20 mouse cellular contexts compared by ENCODE assay signal in the genomic region with DNA sequence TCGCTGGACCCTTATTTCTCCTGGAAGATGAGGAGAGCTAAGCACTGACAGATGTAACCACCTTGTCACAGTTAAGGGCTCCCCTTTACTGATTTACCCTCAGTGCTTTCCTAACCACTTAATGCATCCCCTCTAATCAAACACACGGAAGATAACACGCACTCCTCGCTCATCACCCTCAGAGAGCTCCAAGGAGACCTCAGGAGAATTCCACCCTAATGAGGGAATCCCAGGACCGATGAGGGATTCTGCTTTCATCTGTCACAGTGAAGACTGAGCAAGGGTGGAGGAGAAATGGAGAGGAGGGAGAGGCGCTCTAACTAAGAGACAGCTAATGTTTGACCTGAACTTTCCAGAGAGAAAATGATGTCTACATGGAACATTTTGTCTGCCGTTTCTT. TPM values are rescaled to one million over a fixed set of nuclear protein-coding genes. Genes with fewer than 3 reads are reported as not detected.
A peak's percentile ranks its signal among the peaks of the same experiment; 100 is the strongest.
DNase-seq lines count a peak whose midpoint lies in the region; ATAC-seq lines count a peak whose summit lies in the region.
"Had no signal": no experiment of that assay in that cellular context is flagged by ENCODE, and none has a peak within 500 bp of the region (broad histone marks: within the 10 kb centered on the region; RNA-seq: fewer than 3 reads in every experiment).

No protein-coding gene starts in this region.

- DNase-seq in forebrain, embryonic 14.5 days (ENCODE audit: low spot score), result no peak
- no peak for DNase-seq in hindbrain, embryonic 14.5 days (ENCODE audit: low spot score)
- no peak for DNase-seq in hindbrain, embryonic 10.5 days (ENCODE audit: low spot score)
- DNase-seq: adrenal gland, postnatal 10 days; adrenal gland, postnatal 36 days; cerebellum, adult 18-20 months; cerebellum, adult 9-10 months; cerebellum, postnatal 14 days; gastrocnemius, postnatal 10 days; gastrocnemius, postnatal 36 days had no signal

- no peaks in the 10 kb centered on the region for H3K9me3 ChIP-seq in forebrain, embryonic 15.5 days
- no peaks in the 10 kb centered on the region for H3K9me3 ChIP-seq in forebrain, embryonic 14.5 days (replicated peaks; ENCODE audit: control insufficient read depth, low read length)
- H3K9me3 ChIP-seq in hindbrain, embryonic 14.5 days (ENCODE audit: control insufficient read depth, low read length), result no peaks in the 10 kb centered on the region
- H3K9me3 ChIP-seq in hindbrain, embryonic 10.5 days, result no peaks in the 10 kb centered on the region
- no peaks in the 10 kb centered on the region for H3K9me3 ChIP-seq in midbrain, embryonic 15.5 days
- no peaks in the 10 kb centered on the region for H3K9me3 ChIP-seq in midbrain, embryonic 13.5 days
- no peaks in the 10 kb centered on the region for H3K9me3 ChIP-seq in kidney, embryonic 16.5 days (ENCODE audit: low read length)
- H3K9me3 ChIP-seq: G1E; heart, embryonic 13.5 days; hindbrain, embryonic 15.5 days; intestine, embryonic 15.5 days had no signal

- no peak overlapping the region for H3K9ac ChIP-seq in forebrain, embryonic 15.5 days (replicated peaks)
- H3K9ac ChIP-seq in forebrain, embryonic 14.5 days (ENCODE audit: low read length), result no peak overlapping the region
- no peak overlapping the region for H3K9ac ChIP-seq in hindbrain, embryonic 14.5 days
- H3K9ac ChIP-seq in midbrain, embryonic 15.5 days, result no peak overlapping the region
- no peak overlapping the region for H3K9ac ChIP-seq in midbrain, embryonic 13.5 days (replicated peaks)
- H3K9ac ChIP-seq in kidney, embryonic 16.5 days (replicated peaks; ENCODE audit: low read length), result no peak overlapping the region
- H3K9ac ChIP-seq: heart, embryonic 13.5 days; hindbrain, embryonic 15.5 days; intestine, embryonic 15.5 days had no signal

- 85% methylated on average over 7 of the region's 7 CpGs for WGBS in forebrain, embryonic 15.5 days
- WGBS in forebrain, embryonic 14.5 days, result 84% methylated on average over 7 of the region's 7 CpGs
- WGBS in hindbrain, embryonic 14.5 days, result 60% methylated on average over 7 of the region's 7 CpGs
- 75% methylated on average over 7 of the region's 7 CpGs for WGBS in hindbrain, embryonic 10.5 days
- 60% methylated on average over 7 of the region's 7 CpGs for WGBS in midbrain, embryonic 15.5 days
- 68% methylated on average over 7 of the region's 7 CpGs for WGBS in midbrain, embryonic 13.5 days
- 75% methylated on average over 7 of the region's 7 CpGs for WGBS in kidney, embryonic 16.5 days

- H3K27ac ChIP-seq in forebrain, embryonic 15.5 days (replicated peaks), result no peak overlapping the region
- H3K27ac ChIP-seq in forebrain, embryonic 14.5 days (ENCODE audit: low read depth, low read length), result no peak overlapping the region
- H3K27ac ChIP-seq in hindbrain, embryonic 14.5 days, result no peak overlapping the region
- H3K27ac ChIP-seq in hindbrain, embryonic 10.5 days, result no peak overlapping the region
- no peak overlapping the region for H3K27ac ChIP-seq in midbrain, embryonic 15.5 days
- no peak overlapping the region for H3K27ac ChIP-seq in midbrain, embryonic 13.5 days
- no peak overlapping the region for H3K27ac ChIP-seq in kidney, embryonic 16.5 days (ENCODE audit: low read length)
- H3K27ac ChIP-seq: heart, embryonic 13.5 days; hindbrain, embryonic 15.5 days; intestine, embryonic 15.5 days had no signal

- ATAC-seq in forebrain, embryonic 15.5 days (replicated peaks), result peak; percentile 17; the same call in 1 of the 2 replicates
- ATAC-seq in forebrain, embryonic 14.5 days, result no peak
- ATAC-seq in hindbrain, embryonic 14.5 days (ENCODE audit: low FRiP score), result peak; percentile 9; the same call in 1 of the 2 replicates
- ATAC-seq in midbrain, embryonic 15.5 days (replicated peaks), result peak; percentile 52; the same call in 1 of the 2 replicates
- ATAC-seq in midbrain, embryonic 13.5 days, result no peak; the same call in 1 of the 2 replicates
- no peak for ATAC-seq in kidney, embryonic 16.5 days (ENCODE audit: low FRiP score, low TSS enrichment)
- ATAC-seq: forebrain, embryonic 16.5 days; intestine, embryonic 15.5 days; Patski had no signal

- no peak overlapping the region for H3K4me2 ChIP-seq in forebrain, embryonic 15.5 days (replicated peaks)
- no peak overlapping the region for H3K4me2 ChIP-seq in forebrain, embryonic 14.5 days (ENCODE audit: low read length)
- H3K4me2 ChIP-seq in hindbrain, embryonic 14.5 days (replicated peaks), result no peak overlapping the region
- H3K4me2 ChIP-seq in midbrain, embryonic 15.5 days, result no peak overlapping the region
- no peak overlapping the region for H3K4me2 ChIP-seq in midbrain, embryonic 13.5 days (replicated peaks)
- no peak overlapping the region for H3K4me2 ChIP-seq in kidney, embryonic 16.5 days (replicated peaks; ENCODE audit: low read depth, low read length)
- H3K4me2 ChIP-seq: heart, embryonic 13.5 days; hindbrain, embryonic 15.5 days; intestine, embryonic 15.5 days had no signal

- H3K27me3 ChIP-seq in forebrain, embryonic 15.5 days, result no peaks in the 10 kb centered on the region
- H3K27me3 ChIP-seq in forebrain, embryonic 14.5 days (replicated peaks; ENCODE audit: control insufficient read depth, insufficient read depth, low read length), result no peaks in the 10 kb centered on the region
- H3K27me3 ChIP-seq in hindbrain, embryonic 14.5 days (ENCODE audit: control insufficient read depth, insufficient read depth, low read length), result no peaks in the 10 kb centered on the region
- H3K27me3 ChIP-seq in hindbrain, embryonic 10.5 days (ENCODE audit: insufficient read depth, poor library complexity, severe bottlenecking), result no peaks in the 10 kb centered on the region
- no peaks in the 10 kb centered on the region for H3K27me3 ChIP-seq in midbrain, embryonic 15.5 days (replicated peaks)
- no peaks in the 10 kb centered on the region for H3K27me3 ChIP-seq in midbrain, embryonic 13.5 days
- no peaks in the 10 kb centered on the region for H3K27me3 ChIP-seq in kidney, embryonic 16.5 days (ENCODE audit: insufficient read depth, low read length)
- H3K27me3 ChIP-seq: hindbrain, embryonic 15.5 days; intestine, embryonic 15.5 days; Patski had no signal

- H3K4me1 ChIP-seq in forebrain, embryonic 15.5 days, result peaks cover 11% of the 10 kb centered on the region
- no peaks in the 10 kb centered on the region for H3K4me1 ChIP-seq in forebrain, embryonic 14.5 days (ENCODE audit: control insufficient read depth, insufficient read depth, low read length)
- H3K4me1 ChIP-seq in hindbrain, embryonic 14.5 days (replicated peaks; ENCODE audit: control insufficient read depth, insufficient read depth, low read length), result no peaks in the 10 kb centered on the region
- H3K4me1 ChIP-seq in hindbrain, embryonic 10.5 days (replicated peaks), result peaks cover 31% of the 10 kb centered on the region
- H3K4me1 ChIP-seq in midbrain, embryonic 15.5 days, result 0 out of 2 replicates have a peak, but pooled peaks cover 3% of the 10 kb centered on the region
- peaks cover 16% of the 10 kb centered on the region; the same call in 1 of the 2 replicates for H3K4me1 ChIP-seq in midbrain, embryonic 13.5 days (replicated peaks)
- peaks cover 48% of the 10 kb centered on the region for H3K4me1 ChIP-seq in kidney, embryonic 16.5 days (ENCODE audit: insufficient read depth, low read length)
- H3K4me1 ChIP-seq: hindbrain, embryonic 15.5 days had no signal

- H3K36me3 ChIP-seq in forebrain, embryonic 15.5 days, result no peaks in the 10 kb centered on the region
- H3K36me3 ChIP-seq in forebrain, embryonic 14.5 days (ENCODE audit: control insufficient read depth, insufficient read depth, low read length), result no peaks in the 10 kb centered on the region
- H3K36me3 ChIP-seq in hindbrain, embryonic 14.5 days (replicated peaks; ENCODE audit: control insufficient read depth, insufficient read depth), result no peaks in the 10 kb centered on the region
- peaks cover 23% of the 10 kb centered on the region for H3K36me3 ChIP-seq in hindbrain, embryonic 10.5 days
- H3K36me3 ChIP-seq in midbrain, embryonic 15.5 days (replicated peaks), result no peaks in the 10 kb centered on the region
- peaks cover 3% of the 10 kb centered on the region; the same call in 1 of the 2 replicates for H3K36me3 ChIP-seq in midbrain, embryonic 13.5 days
- H3K36me3 ChIP-seq in kidney, embryonic 16.5 days (ENCODE audit: insufficient read depth, low read length), result no peaks in the 10 kb centered on the region
- H3K36me3 ChIP-seq: G1E; heart, embryonic 13.5 days; hindbrain, embryonic 15.5 days; intestine, embryonic 15.5 days had no signal

- no peak overlapping the region for H3K4me3 ChIP-seq in forebrain, embryonic 15.5 days
- no peak overlapping the region for H3K4me3 ChIP-seq in forebrain, embryonic 14.5 days (ENCODE audit: low read depth, low read length)
- H3K4me3 ChIP-seq in hindbrain, embryonic 14.5 days (replicated peaks; ENCODE audit: low read length), result no peak overlapping the region
- H3K4me3 ChIP-seq in hindbrain, embryonic 10.5 days, result no peak overlapping the region
- no peak overlapping the region for H3K4me3 ChIP-seq in midbrain, embryonic 15.5 days
- no peak overlapping the region for H3K4me3 ChIP-seq in midbrain, embryonic 13.5 days (replicated peaks)
- no peak overlapping the region for H3K4me3 ChIP-seq in kidney, embryonic 16.5 days (ENCODE audit: low read length)
- H3K4me3 ChIP-seq: heart, embryonic 13.5 days; hindbrain, embryonic 15.5 days; intestine, embryonic 15.5 days had no signal

RNA-seq across cellular contexts. Expression of a gene that starts 44.3 kb away (rescaled TPM):
- 37.4 and 38.2 TPM in 2 replicates for polyA plus RNA-seq in forebrain, embryonic 15.5 days (2015; fragmentation: Nextera tagmentation; extraction: Ambion mirVana)
- 28.6 and 28.7 TPM in 2 replicates for polyA plus RNA-seq in forebrain, embryonic 14.5 days (2014; fragmentation: Nextera tagmentation; extraction: Ambion mirVana)
- 11.6 and 12.9 TPM in 2 replicates for polyA plus RNA-seq in hindbrain, embryonic 14.5 days (2014; fragmentation: Nextera tagmentation; extraction: Ambion mirVana)
- polyA plus RNA-seq in hindbrain, embryonic 10.5 days (2016; fragmentation: Nextera tagmentation; extraction: Ambion mirVana), result 72.2 and 77.9 TPM in 2 replicates
- 14.0 and 14.5 TPM in 2 replicates for polyA plus RNA-seq in midbrain, embryonic 15.5 days (2015; fragmentation: Nextera tagmentation; extraction: Ambion mirVana)
- 30.1 and 34.2 TPM in 2 replicates for polyA plus RNA-seq in midbrain, embryonic 13.5 days (2015; fragmentation: Nextera tagmentation; extraction: Ambion mirVana)
- 60.6 and 69.6 TPM in 2 replicates for polyA plus RNA-seq in kidney, embryonic 16.5 days (2015; fragmentation: Nextera tagmentation; extraction: Ambion mirVana)
- polyA plus RNA-seq: G1E had no signal

Comparison
In these comparisons a context has a peak if more than half of its experiments do, and no peak if none do; other contexts are left out.
1. ATAC-seq: peak in forebrain, embryonic 15.5 days (single experiment), hindbrain, embryonic 14.5 days (single experiment) and midbrain, embryonic 15.5 days (single experiment); none in forebrain, embryonic 14.5 days (single experiment), midbrain, embryonic 13.5 days (single experiment) and kidney, embryonic 16.5 days (single experiment).